In genomic region chr11:56972814-56973213, GRCm38 (mm10) we compare ENCODE assay signal across 37 mouse cellular contexts. TPM values are rescaled to one million over a fixed set of nuclear protein-coding genes. Genes with fewer than 3 reads are reported as not detected.
DNase-seq lines count a peak whose midpoint lies in the region; ATAC-seq and TF ChIP-seq lines count a peak whose summit lies in the region.
"Had no signal": no experiment of that assay in that cellular context is flagged by ENCODE, and none has a peak within 500 bp of the region (broad histone marks: within the 10 kb centered on the region; RNA-seq: fewer than 3 reads in every experiment).

No protein-coding gene starts in this region.

- no peak for ATAC-seq in midbrain, postnatal 0 days (ENCODE audit: low FRiP score)
- 0 out of 2 replicates have a peak, but pooled peaks have one; percentile 51 for ATAC-seq in hindbrain, postnatal 0 days
- no peak for ATAC-seq in megakaryocyte progenitor cell, adult 5-6 weeks (replicated peaks; ENCODE audit: poor library complexity)
- ATAC-seq: activated CD4-positive, CD25-positive, alpha-beta regulatory T cell, adult 4 months; forebrain, embryonic 13.5 days; inflammation-experienced regulatory T-cells, adult 6 months; midbrain, embryonic 15.5 days had no signal

- no peaks in the 10 kb centered on the region for H3K4me1 ChIP-seq in midbrain, postnatal 0 days (ENCODE audit: insufficient read depth, low read length)
- peaks cover 14% of the 10 kb centered on the region for H3K4me1 ChIP-seq in midbrain, embryonic 10.5 days
- H3K4me1 ChIP-seq in hindbrain, postnatal 0 days (ENCODE audit: insufficient read depth, low read length) = no peaks in the 10 kb centered on the region
- H3K4me1 ChIP-seq: embryonic facial prominence, embryonic 10.5 days; embryonic facial prominence, embryonic 15.5 days; forebrain, embryonic 13.5 days; kidney, embryonic 15.5 days; limb, embryonic 10.5 days; limb, embryonic 15.5 days; liver, embryonic 13.5 days; megakaryocyte, embryonic 14.5 days; midbrain, embryonic 15.5 days; neural tube, embryonic 13.5 days; stomach, embryonic 15.5 days had no signal

- WGBS in midbrain, postnatal 0 days = 56% methylated on average over 1 of the region's 1 CpGs
- 85% methylated on average over 1 of the region's 1 CpGs for WGBS in midbrain, embryonic 10.5 days
- WGBS in hindbrain, postnatal 0 days = 56% methylated on average over 1 of the region's 1 CpGs

- peak; percentile 13 for DNase-seq in embryo, embryonic 10 days (ENCODE audit: low spot score)
- DNase-seq in embryo, embryonic 9.5 days (ENCODE audit: extremely low spot score) = no peak
- peak; percentile 21 to 22 for DNase-seq in layer of hippocampus, adult 2 months (ENCODE audit: low spot score in 2 of 2)
- no peak for DNase-seq in layer of hippocampus, postnatal 25 days (ENCODE audit: extremely low spot score in 1 of 2, low spot score in 1 of 2)
- peak; percentile 35 for DNase-seq in midbrain, postnatal 0 days (ENCODE audit: low spot score)
- DNase-seq in midbrain, embryonic 10.5 days (ENCODE audit: low spot score) = no peak
- DNase-seq in hindbrain, postnatal 0 days (ENCODE audit: low spot score) = peak; percentile 27
- DNase-seq: adrenal gland, adult 2 months; adrenal gland, postnatal 36 days; cerebellum, adult 9-10 months; cerebellum, postnatal 36 days; gastrocnemius, postnatal 36 days; heart, adult 18-20 months; heart, postnatal 4 days; kidney, adult 11 months; kidney, postnatal 25 days; liver, embryonic 13.5 days; lung, adult 18-20 months; lung, postnatal 14 days; right cerebral cortex, postnatal 14 days; thymus, postnatal 25 days had no signal

- H3K4me2 ChIP-seq in midbrain, postnatal 0 days (ENCODE audit: low read depth, low read length, poor library complexity, severe bottlenecking) = no peak overlapping the region
- H3K4me2 ChIP-seq in hindbrain, postnatal 0 days (ENCODE audit: low read depth, low read length) = no peak overlapping the region
- H3K4me2 ChIP-seq: embryonic facial prominence, embryonic 15.5 days; forebrain, embryonic 13.5 days; heart, embryonic 12.5 days; kidney, embryonic 15.5 days; limb, embryonic 15.5 days; liver, embryonic 13.5 days; midbrain, embryonic 15.5 days; neural tube, embryonic 13.5 days; stomach, embryonic 15.5 days had no signal

- H3K9me3 ChIP-seq in midbrain, postnatal 0 days (ENCODE audit: low read length) = no peaks in the 10 kb centered on the region
- no peaks in the 10 kb centered on the region for H3K9me3 ChIP-seq in midbrain, embryonic 10.5 days (replicated peaks)
- no peaks in the 10 kb centered on the region for H3K9me3 ChIP-seq in hindbrain, postnatal 0 days (ENCODE audit: low read length)
- H3K9me3 ChIP-seq: embryonic facial prominence, embryonic 15.5 days; forebrain, embryonic 13.5 days; kidney, embryonic 15.5 days; limb, embryonic 10.5 days; limb, embryonic 15.5 days; liver, embryonic 13.5 days; midbrain, embryonic 15.5 days; neural tube, embryonic 13.5 days; stomach, embryonic 15.5 days had no signal

- no peaks in the 10 kb centered on the region for H3K27me3 ChIP-seq in midbrain, postnatal 0 days (ENCODE audit: insufficient read depth, low read length)
- H3K27me3 ChIP-seq in midbrain, embryonic 10.5 days (ENCODE audit: low read depth, poor library complexity, severe bottlenecking) = no peaks in the 10 kb centered on the region
- H3K27me3 ChIP-seq in hindbrain, postnatal 0 days (ENCODE audit: insufficient read depth, low read length) = no peaks in the 10 kb centered on the region
- H3K27me3 ChIP-seq: CH12.LX; embryonic facial prominence, embryonic 15.5 days; forebrain, embryonic 13.5 days; heart, embryonic 12.5 days; kidney, embryonic 15.5 days; limb, embryonic 15.5 days; liver, embryonic 13.5 days; megakaryocyte, embryonic 14.5 days; midbrain, embryonic 15.5 days; neural tube, embryonic 13.5 days; stomach, embryonic 15.5 days had no signal

- H3K4me3 ChIP-seq in layer of hippocampus, adult 2 months = no peak overlapping the region
- no peak overlapping the region for H3K4me3 ChIP-seq in midbrain, postnatal 0 days (ENCODE audit: low read depth, low read length)
- H3K4me3 ChIP-seq in midbrain, embryonic 10.5 days = no peak overlapping the region
- H3K4me3 ChIP-seq in hindbrain, postnatal 0 days (ENCODE audit: low read length) = no peak overlapping the region
- H3K4me3 ChIP-seq: embryonic facial prominence, embryonic 10.5 days; embryonic facial prominence, embryonic 15.5 days; forebrain, embryonic 13.5 days; heart, embryonic 12.5 days; kidney, embryonic 15.5 days; limb, embryonic 10.5 days; limb, embryonic 15.5 days; liver, embryonic 13.5 days; megakaryocyte, embryonic 14.5 days; midbrain, embryonic 15.5 days; myocyte; neural tube, embryonic 13.5 days; stomach, embryonic 15.5 days had no signal

- no peak for TF ChIP-seq CTCF in layer of hippocampus, adult 2 months (conservative IDR thresholded peaks at IDR 0.05)
- no peak for TF ChIP-seq CTCF in midbrain, postnatal 0 days (IDR thresholded peaks at IDR 0.05)
- no peak for TF ChIP-seq CTCF in hindbrain, postnatal 0 days (IDR thresholded peaks at IDR 0.05; ENCODE audit: low read depth)

- no peaks in the 10 kb centered on the region for H3K36me3 ChIP-seq in midbrain, postnatal 0 days (ENCODE audit: insufficient read depth, low read length)
- H3K36me3 ChIP-seq in midbrain, embryonic 10.5 days = no peaks in the 10 kb centered on the region
- H3K36me3 ChIP-seq in hindbrain, postnatal 0 days (ENCODE audit: insufficient read depth, low read length) = no peaks in the 10 kb centered on the region
- H3K36me3 ChIP-seq: embryonic facial prominence, embryonic 10.5 days; embryonic facial prominence, embryonic 15.5 days; heart, embryonic 12.5 days; kidney, embryonic 15.5 days; limb, embryonic 10.5 days; limb, embryonic 15.5 days; liver, embryonic 13.5 days; midbrain, embryonic 15.5 days; neural tube, embryonic 13.5 days; stomach, embryonic 15.5 days had no signal

- H3K27ac ChIP-seq in layer of hippocampus, adult 2 months = peak overlapping the region; percentile 56
- H3K27ac ChIP-seq in midbrain, postnatal 0 days (ENCODE audit: low read depth, low read length) = no peak overlapping the region
- no peak overlapping the region; the same call in 1 of the 2 replicates for H3K27ac ChIP-seq in midbrain, embryonic 10.5 days (replicated peaks)
- no peak overlapping the region for H3K27ac ChIP-seq in hindbrain, postnatal 0 days
- H3K27ac ChIP-seq: embryonic facial prominence, embryonic 10.5 days; embryonic facial prominence, embryonic 15.5 days; forebrain, embryonic 13.5 days; kidney, embryonic 15.5 days; limb, embryonic 10.5 days; limb, embryonic 15.5 days; liver, embryonic 13.5 days; midbrain, embryonic 15.5 days; stomach, embryonic 15.5 days had no signal

- H3K9ac ChIP-seq in midbrain, postnatal 0 days (replicated peaks; ENCODE audit: low read length, poor library complexity, severe bottlenecking) = no peak overlapping the region
- H3K9ac ChIP-seq in hindbrain, postnatal 0 days (replicated peaks; ENCODE audit: low read length) = no peak overlapping the region
- H3K9ac ChIP-seq: embryonic facial prominence, embryonic 15.5 days; forebrain, embryonic 13.5 days; heart, embryonic 12.5 days; kidney, embryonic 15.5 days; limb, embryonic 15.5 days; liver, embryonic 13.5 days; midbrain, embryonic 15.5 days; neural tube, embryonic 13.5 days; stomach, embryonic 15.5 days had no signal

RNA-seq across cellular contexts. Expression of gene Gria1, which starts 38.4 kb away (rescaled TPM):
- total RNA-seq in layer of hippocampus, adult 2 months (2021) = 100 to 1,000 TPM; 751 TPM
- total RNA-seq in layer of hippocampus, postnatal 25 days (2021) = 100 to 1,000 TPM; 673 to 728 TPM
- total RNA-seq in midbrain, postnatal 0 days (2014; rRNA removed) = 73.4 and 76.1 TPM in 2 replicates
- 51.9 and 61.8 TPM in 2 replicates for polyA plus RNA-seq in midbrain, postnatal 0 days (2015; fragmentation: Nextera tagmentation; extraction: Ambion mirVana)
- polyA plus RNA-seq in midbrain, embryonic 10.5 days (2016; fragmentation: Nextera tagmentation; extraction: Ambion mirVana) = 0.57 and 2.3 TPM in 2 replicates
- total RNA-seq in hindbrain, postnatal 0 days (2014; rRNA removed) = 53.0 and 58.2 TPM in 2 replicates
- 45.5 and 47.1 TPM in 2 replicates for polyA plus RNA-seq in hindbrain, postnatal 0 days (2015; fragmentation: Nextera tagmentation; extraction: Ambion mirVana)
- total RNA-seq in megakaryocyte progenitor cell, adult 5-6 weeks (2015) = not detected in 2 replicates
- not detected in 2 replicates for total RNA-seq in megakaryocyte progenitor cell, adult 5-6 weeks (2017)
- polyA plus RNA-seq: activated CD4-positive, CD25-positive, alpha-beta regulatory T cell, adult 4 months; inflammation-experienced regulatory T-cells, adult 6 months had no signal

Comparison
In these comparisons a context has a peak if more than half of its experiments do, and no peak if none do; other contexts are left out.
1. DNase-seq: peak in embryo, embryonic 10 days (single experiment), layer of hippocampus, adult 2 months (2 of 2), midbrain, postnatal 0 days (single experiment) and hindbrain, postnatal 0 days (single experiment); none in embryo, embryonic 9.5 days (single experiment), layer of hippocampus, postnatal 25 days (0 of 2) and midbrain, embryonic 10.5 days (single experiment).
2. RNA of gene Gria1, which starts 38.4 kb away (total RNA-seq): 751 TPM in layer of hippocampus, adult 2 months, 673 to 728 TPM in layer of hippocampus, postnatal 25 days, 73.4 to 76.1 TPM in midbrain, postnatal 0 days and 53.0 to 58.2 TPM in hindbrain, postnatal 0 days; not detected in megakaryocyte progenitor cell, adult 5-6 weeks; every median in the first group is over 10 times any median in the second.